Mouse (Mus musculus) kidney, postnatal 10 days (tissue): ENCODE data around the gene Cep85l.
A peak's percentile ranks its signal among the peaks of the same experiment; 100 is the strongest.

Source experiments
- DNase-seq: peaks from one replicate; pipeline ENCODE4 v3.0.0; 2021; ENCODE audit warnings: mixed read lengths

Cep85l gene

GRCm38 (mm10) chr10:53394923-53395629 is 15.3 kb upstream of the Cep85l start:
- DNase-seq, result no peak

GRCm38 (mm10) chr10:53388227-53388920 is 8.6 kb upstream of the Cep85l start:
- DNase-seq, result no peak

GRCm38 (mm10) chr10:53385438-53385837 is 5.7 kb upstream of the Cep85l start:
- no peak for DNase-seq

- no peak for DNase-seq
These were observed 5.1 kb upstream of the Cep85l start for GRCm38 (mm10) chr10:53384896-53385295.

- DNase-seq, result no peak
These were observed 3.1 kb upstream of the Cep85l start for GRCm38 (mm10) chr10:53382696-53383365.

- no peak for DNase-seq
These were observed 602 bp downstream of the Cep85l start for GRCm38 (mm10) chr10:53378981-53379708.

GRCm38 (mm10) chr10:53378296-53378695 is 1.5 kb downstream of the Cep85l start:
- DNase-seq, result peak; percentile 24

- DNase-seq, result no peak
These were observed 2.7 kb downstream of the Cep85l start for GRCm38 (mm10) chr10:53377096-53377495.

- DNase-seq, result no peak
These were observed 5.7 kb downstream of the Cep85l start for GRCm38 (mm10) chr10:53373885-53374578.

- no peak for DNase-seq
These were observed 12.5 kb downstream of the Cep85l start for GRCm38 (mm10) chr10:53367265-53367664.

- no peak for DNase-seq
These were observed 15.4 kb downstream of the Cep85l start for GRCm38 (mm10) chr10:53364311-53364710.

GRCm38 (mm10) chr10:53359016-53359415 is 20.7 kb downstream of the Cep85l start:
- no peak for DNase-seq

- DNase-seq, result no peak
These were observed 26.1 kb downstream of the Cep85l start for GRCm38 (mm10) chr10:53353665-53354064.

- DNase-seq, result no peak
These were observed 30.5 kb downstream of the Cep85l start for GRCm38 (mm10) chr10:53349254-53349653.

GRCm38 (mm10) chr10:53347787-53348755 is 31.7 kb downstream of the Cep85l start:
- DNase-seq, result peak; percentile 58

- DNase-seq, result no peak
These were observed 32.8 kb downstream of the Cep85l start for GRCm38 (mm10) chr10:53346916-53347315.

GRCm38 (mm10) chr10:53346506-53346905 is 33.2 kb downstream of the Cep85l start:
- DNase-seq, result peak; percentile 67

GRCm38 (mm10) chr10:53345508-53345907 is 34.2 kb downstream of the Cep85l start:
- no peak for DNase-seq

GRCm38 (mm10) chr10:53343865-53344264 is 35.9 kb downstream of the Cep85l start:
- peak; percentile 33 for DNase-seq

GRCm38 (mm10) chr10:53343384-53343783 is 36.4 kb downstream of the Cep85l start:
- DNase-seq, result no peak

GRCm38 (mm10) chr10:53342166-53342728 is 37.5 kb downstream of the Cep85l start:
- no peak for DNase-seq
